Mouse (Mus musculus): ENCODE measurements at regions not wholly inside any gene's neighbourhood (a gene's known extent, or its start where the extent isn't known, plus 50 kb on each side); places are given as distances from the start of the nearest gene placed in this dataset.

DNA sequence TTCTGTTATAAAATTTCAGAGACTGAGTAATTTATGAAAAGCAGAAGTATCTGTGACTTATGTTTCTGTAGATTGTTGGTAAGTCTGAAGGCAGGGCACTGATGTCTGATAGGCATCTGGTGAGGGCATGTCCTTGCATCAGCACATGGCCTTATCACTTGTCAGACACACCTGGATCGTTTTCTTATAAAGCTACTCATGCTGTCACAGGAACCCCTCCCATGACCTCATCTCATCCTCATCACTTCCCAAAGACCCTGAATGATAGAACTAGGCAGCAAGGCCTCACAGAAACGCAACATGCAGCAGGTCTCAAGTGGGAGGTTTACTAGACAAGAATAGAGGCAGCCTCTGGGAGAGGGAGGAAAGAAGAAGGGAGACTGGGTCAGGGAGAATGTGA is 107.0 kb upstream of the Sall1 start:
- H3K9ac ChIP-seq (replicated peaks; ENCODE audit: low read length): no peak overlapping the region
- DNase-seq (no peak), ATAC-seq (ENCODE audit: low FRiP score, low TSS enrichment) (no peak)
- 88% methylated on average over 2 of the region's 2 CpGs for WGBS
- H3K27me3 ChIP-seq (ENCODE audit: control insufficient read depth, insufficient read depth, low read length): no peaks in the 10 kb centered on the region
- no peaks in the 10 kb centered on the region; the same call in 1 of the 2 replicates for H3K9me3 ChIP-seq (ENCODE audit: control insufficient read depth, low read length)
- no peaks in the 10 kb centered on the region for H3K36me3 ChIP-seq (ENCODE audit: control insufficient read depth, insufficient read depth, low read length)
- no peak overlapping the region for H3K27ac ChIP-seq (replicated peaks; ENCODE audit: low read depth, low read length)
- H3K4me1 ChIP-seq (ENCODE audit: control insufficient read depth, insufficient read depth, low read length): peaks cover 12% of the 10 kb centered on the region
- H3K4me2 ChIP-seq (ENCODE audit: low read length): no peak overlapping the region
- H3K4me3 ChIP-seq (replicated peaks; ENCODE audit: low read depth, low read length): no peak overlapping the region

DNA sequence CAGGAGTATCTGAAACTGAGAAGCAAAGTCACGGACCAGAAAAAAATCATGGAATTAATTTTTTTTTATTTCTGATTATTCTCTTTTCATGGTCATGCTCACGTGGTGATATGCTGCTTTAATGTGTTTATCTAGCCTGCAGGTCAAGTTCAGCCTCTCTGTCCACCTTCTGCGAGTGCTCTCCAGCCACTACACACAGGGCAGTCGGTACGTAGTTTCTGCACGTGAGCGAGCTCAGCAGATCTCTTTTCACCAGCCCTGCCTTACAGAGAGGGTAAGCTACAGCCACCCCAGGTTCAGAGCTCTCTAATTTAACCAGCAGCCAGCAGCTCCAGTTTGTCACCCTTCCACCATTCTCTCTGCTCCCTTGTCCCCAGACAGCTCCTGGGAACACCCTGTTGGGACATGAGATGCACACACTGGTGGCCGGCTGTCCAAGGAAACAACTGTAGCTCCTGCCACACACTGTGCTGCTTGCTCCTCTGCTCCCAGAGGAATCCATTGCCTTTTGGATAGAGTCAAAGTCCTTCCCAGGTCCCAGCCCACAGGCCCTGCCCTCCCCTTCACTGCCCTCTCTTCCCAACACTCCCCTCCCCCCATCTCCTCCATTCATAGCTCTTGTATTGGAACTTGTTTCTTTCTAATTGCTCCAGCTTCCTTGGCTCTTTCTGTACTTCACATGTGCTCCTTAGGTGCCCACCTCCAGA is 97.7 kb upstream of the Sall1 start:
- 57% methylated on average over 8 of the region's 8 CpGs for WGBS

DNA sequence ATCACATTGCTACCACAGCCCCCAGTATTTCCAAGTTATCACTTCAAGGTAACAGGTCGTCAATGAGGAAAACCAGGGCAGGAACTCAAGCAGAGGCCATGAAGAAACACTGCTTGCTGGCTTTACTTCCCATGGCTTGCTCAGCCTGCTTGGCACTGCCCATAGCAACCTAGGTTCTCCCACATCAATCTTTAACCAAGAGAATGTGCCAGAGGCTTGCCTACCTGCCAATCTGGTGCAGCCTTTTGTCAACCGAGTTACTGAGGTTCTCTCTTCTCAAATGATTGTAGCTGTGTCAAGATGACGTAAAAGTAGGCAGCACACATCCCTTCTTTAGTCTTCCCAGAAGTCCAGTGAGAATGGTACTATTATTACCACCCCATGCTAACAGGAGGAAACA is 95.9 kb upstream of the Sall1 start:
- H3K4me1 ChIP-seq (ENCODE audit: control insufficient read depth, insufficient read depth, low read length): no peaks in the 10 kb centered on the region
- ATAC-seq (ENCODE audit: low FRiP score, low TSS enrichment): no peak
- H3K27me3 ChIP-seq (ENCODE audit: control insufficient read depth, insufficient read depth, low read length): no peaks in the 10 kb centered on the region
- no peaks in the 10 kb centered on the region for H3K9me3 ChIP-seq (ENCODE audit: control insufficient read depth, low read length)
- H3K9ac ChIP-seq (replicated peaks; ENCODE audit: low read length): no peak overlapping the region
- no peaks in the 10 kb centered on the region for H3K36me3 ChIP-seq (ENCODE audit: control insufficient read depth, insufficient read depth, low read length)
- WGBS: 74% methylated on average over 3 of the region's 3 CpGs
- no peak overlapping the region for H3K4me2 ChIP-seq (ENCODE audit: low read length)
- no peak overlapping the region for H3K4me3 ChIP-seq (replicated peaks; ENCODE audit: low read depth, low read length)
- no peak for DNase-seq
- no peak overlapping the region for H3K27ac ChIP-seq (replicated peaks; ENCODE audit: low read depth, low read length)

More for the DNA sequence above, 97.7 kb upstream of the Sall1 start:
- ATAC-seq (ENCODE audit: low FRiP score, low TSS enrichment): no peak
- no peak overlapping the region for H3K9ac ChIP-seq (replicated peaks; ENCODE audit: low read length)
- peak; percentile 17 for DNase-seq
- H3K27ac ChIP-seq (replicated peaks; ENCODE audit: low read depth, low read length): no peak overlapping the region
- no peaks in the 10 kb centered on the region for H3K36me3 ChIP-seq (ENCODE audit: control insufficient read depth, insufficient read depth, low read length)
- no peaks in the 10 kb centered on the region for H3K27me3 ChIP-seq (ENCODE audit: control insufficient read depth, insufficient read depth, low read length)
- H3K4me2 ChIP-seq (ENCODE audit: low read length): no peak overlapping the region
- H3K4me1 ChIP-seq (ENCODE audit: control insufficient read depth, insufficient read depth, low read length): no peaks in the 10 kb centered on the region
- no peaks in the 10 kb centered on the region for H3K9me3 ChIP-seq (ENCODE audit: control insufficient read depth, low read length)
- H3K4me3 ChIP-seq (replicated peaks; ENCODE audit: low read depth, low read length): no peak overlapping the region

DNA sequence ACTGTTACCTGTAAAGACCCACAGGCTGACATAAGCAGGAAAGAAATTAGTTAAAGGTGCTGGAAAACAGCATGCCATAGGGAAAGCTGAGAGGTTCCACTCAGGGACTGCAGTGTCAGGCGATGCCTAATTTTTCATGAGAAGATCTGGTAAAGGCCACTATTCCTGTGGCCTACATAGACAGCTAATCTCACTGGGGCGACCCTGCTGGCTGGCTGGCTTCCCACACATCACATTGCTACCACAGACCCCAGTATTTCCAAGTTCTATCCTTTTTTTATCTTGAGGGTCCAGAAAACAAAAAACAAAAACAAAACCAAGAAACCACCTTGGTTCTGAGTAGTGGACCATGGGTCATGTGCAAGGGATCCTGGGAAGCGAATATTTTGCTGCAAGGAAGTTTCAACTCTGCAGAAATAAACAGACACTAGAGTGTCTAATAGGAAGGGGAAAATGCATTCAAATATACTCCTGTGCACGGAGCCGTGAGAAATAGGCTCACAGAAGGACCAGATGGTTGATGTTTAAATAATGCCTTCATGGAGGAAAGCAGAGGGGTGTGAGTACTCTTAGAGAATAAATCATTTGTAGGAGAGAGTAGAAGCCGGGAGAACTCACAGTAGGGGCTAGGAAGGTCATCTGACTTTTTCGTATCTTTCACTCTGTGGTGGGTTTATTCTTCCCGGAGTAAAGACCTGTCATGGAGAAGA is 94.6 kb upstream of the Sall1 start:
- Histone ChIP-seq H3K27ac (replicated peaks; ENCODE audit: low read depth, low read length) (no peak overlapping the region), H3K4me3 (replicated peaks; ENCODE audit: low read depth, low read length) (no peak overlapping the region), H3K9me3 (ENCODE audit: control insufficient read depth, low read length) (no peaks in the 10 kb centered on the region), H3K4me2 (ENCODE audit: low read length) (no peak overlapping the region), H3K4me1 (ENCODE audit: control insufficient read depth, insufficient read depth, low read length) (no peaks in the 10 kb centered on the region), H3K9ac (replicated peaks; ENCODE audit: low read length) (no peak overlapping the region), H3K27me3 (ENCODE audit: control insufficient read depth, insufficient read depth, low read length) (no peaks in the 10 kb centered on the region), H3K36me3 (ENCODE audit: control insufficient read depth, insufficient read depth, low read length) (no peaks in the 10 kb centered on the region)
- ATAC-seq (ENCODE audit: low FRiP score, low TSS enrichment) (no peak), DNase-seq (no peak)
- 76% methylated on average over 8 of the region's 8 CpGs for WGBS

DNA sequence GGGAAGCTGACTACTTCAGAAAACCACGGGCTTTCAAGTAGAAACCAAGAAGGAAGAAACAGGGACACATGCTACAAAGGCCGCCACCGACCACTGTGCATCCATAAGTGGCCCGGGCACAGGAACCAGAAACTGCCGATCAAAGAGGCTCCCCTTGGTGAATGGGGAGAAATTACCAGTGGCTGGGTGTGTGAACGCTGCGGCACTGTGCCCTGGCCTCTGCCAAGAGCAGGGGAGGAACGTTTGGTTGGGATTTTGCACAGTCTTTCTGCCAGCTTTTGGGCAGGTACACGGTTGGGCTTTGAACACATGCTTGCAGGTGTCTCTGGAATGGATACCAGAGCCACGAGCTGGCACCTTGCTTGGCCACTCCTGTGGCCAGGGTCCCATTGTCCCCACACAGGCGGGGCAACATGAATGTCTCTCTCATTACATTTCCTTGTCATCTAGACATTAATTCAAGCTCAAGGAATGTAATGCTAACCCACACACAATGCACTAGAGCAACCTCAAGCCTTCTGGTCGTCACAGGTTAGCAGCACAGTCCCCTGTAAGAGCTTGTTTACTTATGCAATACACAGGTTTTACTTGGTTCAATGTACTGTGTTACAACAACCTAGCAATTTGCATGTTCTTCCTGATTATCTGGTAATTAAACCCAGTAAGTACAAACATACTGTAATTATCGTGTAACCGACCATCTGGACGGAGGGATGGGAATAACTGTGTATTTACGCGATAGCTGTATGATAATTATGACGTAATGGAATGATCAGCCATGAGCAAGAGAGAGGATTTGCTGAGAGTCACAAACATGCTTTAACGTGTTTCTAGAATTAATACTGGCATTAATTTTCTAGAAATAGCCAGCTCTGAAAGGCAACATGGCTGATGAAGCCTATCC is 90.9 kb upstream of the Sall1 start:
- ATAC-seq (ENCODE audit: low FRiP score, low TSS enrichment) (no peak), DNase-seq (no peak)
- no peak overlapping the region for H3K4me2 ChIP-seq (ENCODE audit: low read length)
- no peak overlapping the region for H3K4me3 ChIP-seq (replicated peaks; ENCODE audit: low read depth, low read length)
- H3K36me3 ChIP-seq (ENCODE audit: control insufficient read depth, insufficient read depth, low read length): no peaks in the 10 kb centered on the region
- WGBS: 80% methylated on average over 19 of the region's 19 CpGs
- no peak overlapping the region for H3K9ac ChIP-seq (replicated peaks; ENCODE audit: low read length)
- no peak overlapping the region for H3K27ac ChIP-seq (replicated peaks; ENCODE audit: low read depth, low read length)
- no peaks in the 10 kb centered on the region for H3K9me3 ChIP-seq (ENCODE audit: control insufficient read depth, low read length)
- no peaks in the 10 kb centered on the region for H3K27me3 ChIP-seq (ENCODE audit: control insufficient read depth, insufficient read depth, low read length)
- H3K4me1 ChIP-seq (ENCODE audit: control insufficient read depth, insufficient read depth, low read length): no peaks in the 10 kb centered on the region

DNA sequence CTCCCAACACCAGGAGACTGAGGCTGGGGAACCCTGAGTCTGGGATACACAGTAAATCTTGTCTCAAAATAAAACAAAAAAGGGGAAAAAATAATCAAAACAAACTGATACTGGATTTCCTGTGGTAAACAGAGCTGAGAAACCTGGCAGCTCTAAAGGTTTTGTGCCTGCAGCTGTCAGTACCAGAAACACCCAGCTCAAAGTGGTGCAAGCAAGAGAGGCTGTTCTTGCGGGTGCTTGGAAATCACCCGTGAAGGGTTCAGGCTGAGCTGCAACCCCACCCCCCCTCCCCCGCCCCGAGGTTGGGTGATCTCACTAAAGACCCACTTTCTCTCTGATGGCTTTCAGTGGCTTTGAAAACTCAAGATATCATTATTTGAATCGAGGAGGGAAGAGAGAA is 90.1 kb upstream of the Sall1 start:
- H3K4me1 ChIP-seq (ENCODE audit: control insufficient read depth, insufficient read depth, low read length): no peaks in the 10 kb centered on the region
- H3K9me3 ChIP-seq (ENCODE audit: control insufficient read depth, low read length): no peaks in the 10 kb centered on the region
- DNase-seq (no peak), ATAC-seq (ENCODE audit: low FRiP score, low TSS enrichment) (no peak)
- no peaks in the 10 kb centered on the region for H3K27me3 ChIP-seq (ENCODE audit: control insufficient read depth, insufficient read depth, low read length)
- no peak overlapping the region for H3K27ac ChIP-seq (replicated peaks; ENCODE audit: low read depth, low read length)
- no peak overlapping the region for H3K9ac ChIP-seq (replicated peaks; ENCODE audit: low read length)
- H3K36me3 ChIP-seq (ENCODE audit: control insufficient read depth, insufficient read depth, low read length): no peaks in the 10 kb centered on the region
- WGBS: 47% methylated on average over 5 of the region's 5 CpGs
- no peak overlapping the region for H3K4me3 ChIP-seq (replicated peaks; ENCODE audit: low read depth, low read length)
- no peak overlapping the region for H3K4me2 ChIP-seq (ENCODE audit: low read length)

DNA sequence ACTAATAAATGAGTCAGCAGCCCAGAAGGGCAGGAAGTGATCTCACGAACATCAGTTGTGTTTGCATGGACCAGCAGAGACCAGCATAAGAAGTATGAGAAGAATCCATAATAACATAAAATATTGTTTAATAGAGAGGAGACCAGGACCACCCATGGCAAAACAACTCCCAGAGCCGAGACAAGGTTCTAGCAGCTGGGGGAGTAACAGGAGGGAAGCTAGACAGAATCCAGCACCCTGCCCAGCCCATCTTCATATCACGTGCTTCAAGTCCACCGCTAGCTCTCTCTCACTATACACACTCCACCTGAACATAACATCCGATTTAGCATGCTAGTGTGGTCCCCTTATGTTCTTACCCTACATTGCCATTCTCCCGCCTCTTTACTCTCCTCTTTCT is 77.1 kb upstream of the Sall1 start:
- H3K27me3 ChIP-seq (ENCODE audit: control insufficient read depth, insufficient read depth, low read length): no peaks in the 10 kb centered on the region

DNA sequence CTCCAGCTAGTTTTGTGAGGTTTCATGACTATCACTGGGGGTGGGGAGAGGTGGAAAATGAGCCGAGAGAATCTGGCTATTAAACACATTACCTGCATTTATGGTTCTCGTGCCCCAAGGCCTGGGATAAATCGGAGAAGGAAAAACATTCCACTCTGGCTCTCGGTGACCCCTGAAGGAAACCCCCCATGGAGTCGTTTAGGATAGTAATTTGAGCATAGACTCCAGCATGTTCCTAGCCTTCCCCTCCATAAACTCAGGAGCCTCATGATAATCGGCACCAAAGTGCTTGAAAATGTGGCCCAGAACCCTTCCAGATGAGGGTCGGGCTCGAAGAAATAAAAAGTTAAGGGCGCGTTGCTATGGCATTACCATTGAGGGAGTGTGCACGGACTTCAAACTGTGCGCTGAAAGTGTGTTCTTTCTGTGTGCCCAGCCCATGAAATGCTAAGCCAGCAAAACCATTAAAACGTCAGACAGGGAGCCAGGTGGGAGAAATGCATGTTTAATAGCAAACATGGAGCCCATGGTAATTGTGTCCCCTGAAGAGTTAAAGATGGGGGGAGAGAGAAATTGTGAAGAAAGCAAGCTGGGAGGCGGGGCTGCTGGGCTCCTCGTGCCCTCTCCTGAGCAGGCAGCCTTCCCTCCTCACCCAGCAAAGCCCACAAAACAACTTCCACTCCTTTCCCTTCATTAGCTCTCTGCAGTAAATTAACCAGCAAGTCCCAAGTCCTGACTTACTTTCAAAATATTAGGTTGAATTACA is 64.1 kb upstream of the Sall1 start:
- H3K4me2 ChIP-seq (ENCODE audit: low read length): no peak overlapping the region

More for the DNA sequence above, 77.1 kb upstream of the Sall1 start:
- 92% methylated on average over 6 of the region's 6 CpGs for WGBS
- Histone ChIP-seq H3K4me1 (ENCODE audit: control insufficient read depth, insufficient read depth, low read length) (no peaks in the 10 kb centered on the region), H3K4me2 (ENCODE audit: low read length) (no peak overlapping the region), H3K4me3 (replicated peaks; ENCODE audit: low read depth, low read length) (no peak overlapping the region), H3K27ac (replicated peaks; ENCODE audit: low read depth, low read length) (no peak overlapping the region), H3K9ac (replicated peaks; ENCODE audit: low read length) (no peak overlapping the region), H3K36me3 (ENCODE audit: control insufficient read depth, insufficient read depth, low read length) (no peaks in the 10 kb centered on the region), H3K9me3 (ENCODE audit: control insufficient read depth, low read length) (no peaks in the 10 kb centered on the region)
- DNase-seq: no peak
- no peak for ATAC-seq (ENCODE audit: low FRiP score, low TSS enrichment)

More for the DNA sequence above, 64.1 kb upstream of the Sall1 start:
- no peak for DNase-seq
- Histone ChIP-seq H3K9me3 (ENCODE audit: control insufficient read depth, low read length) (no peaks in the 10 kb centered on the region), H3K4me1 (ENCODE audit: control insufficient read depth, insufficient read depth, low read length) (no peaks in the 10 kb centered on the region; the same call in 1 of the 2 replicates), H3K4me3 (replicated peaks; ENCODE audit: low read depth, low read length) (no peak overlapping the region), H3K27ac (replicated peaks; ENCODE audit: low read depth, low read length) (no peak overlapping the region), H3K27me3 (ENCODE audit: control insufficient read depth, insufficient read depth, low read length) (no peaks in the 10 kb centered on the region), H3K9ac (replicated peaks; ENCODE audit: low read length) (no peak overlapping the region), H3K36me3 (ENCODE audit: control insufficient read depth, insufficient read depth, low read length) (no peaks in the 10 kb centered on the region)
- 77% methylated on average over 15 of the region's 15 CpGs for WGBS
- ATAC-seq (ENCODE audit: low FRiP score, low TSS enrichment): no peak

Data from midbrain, embryonic 14.5 days (tissue).